Mouse (Mus musculus) midbrain, embryonic 11.5 days (tissue): ENCODE results near the gene Cdc42ep2. TPM values are rescaled to one million over a fixed set of nuclear protein-coding genes. Genes with fewer than 3 reads are reported as not detected.

ENCODE experiments used
- ATAC-seq: fragments of 200-750 bp; cut with Nextera tagmentation; 2 replicates; pipeline ENCODE4 v1.8.0; 2017; ENCODE audit warnings: moderate TSS enrichment, moderate library complexity; ENCODE audit not compliant: low FRiP score
- DNase-seq: peaks from one replicate; pipeline ENCODE4 v3.0.0; 2015; ENCODE audit warnings: low spot score; ENCODE audit errors: missing footprints
- H3K27ac ChIP-seq: fragments of 300-500 bp; sonication (generic); 2 replicates; pipeline ENCODE4 v1.5.1; 2014; ENCODE audit warnings: low read depth, low read length
- H3K27me3 ChIP-seq: fragments of 300-500 bp; sonication (generic); 2 replicates; pipeline ENCODE4 v1.6.1; 2014; ENCODE audit warnings: mild to moderate bottlenecking, low read length, moderate library complexity, mixed read lengths; ENCODE audit not compliant: control insufficient read depth, insufficient read depth
- H3K36me3 ChIP-seq: fragments of 300-500 bp; sonication (generic); 2 replicates; pipeline ENCODE4 v1.6.1; 2014; ENCODE audit warnings: mild to moderate bottlenecking, low read length, moderate library complexity, mixed read lengths; ENCODE audit not compliant: control insufficient read depth, insufficient read depth
- H3K4me1 ChIP-seq: fragments of 300-500 bp; sonication (generic); 2 replicates; pipeline ENCODE4 v1.6.1; 2014; ENCODE audit warnings: low read length; ENCODE audit not compliant: control insufficient read depth, insufficient read depth
- H3K4me2 ChIP-seq: fragments of 300-500 bp; sonication (generic); 2 replicates; pipeline ENCODE4 v1.6.1; 2014; ENCODE audit warnings: mild to moderate bottlenecking, moderate library complexity
- H3K4me3 ChIP-seq: fragments of 300-500 bp; sonication (generic); 2 replicates; pipeline ENCODE4 v1.5.1; 2014; ENCODE audit warnings: low read depth, low read length
- H3K9ac ChIP-seq: fragments of 300-500 bp; sonication (generic); 2 replicates; pipeline ENCODE4 v1.6.1; 2014; ENCODE audit warnings: low read length
- H3K9me3 ChIP-seq: fragments of 300-500 bp; sonication (generic); 2 replicates; pipeline ENCODE4 v1.6.1; 2016; ENCODE audit warnings: low read length; ENCODE audit not compliant: control insufficient read depth
- WGBS: fragments of 180-500 bp; shearing (Covaris S2); extraction: QIAGEN DNeasy Blood & Tissue Kit; methylation state at CpG from one replicate; pipeline ENCODE4 v1.1.7; 2014; 5-methylcytosine and 5-hydroxymethylcytosine counted together
- polyA plus RNA-seq: library from polyadenylated mRNA; unstranded; fragments of >200 nt; fragmentation: Nextera tagmentation; extraction: Ambion mirVana; gene quantifications from 2 replicates; pipeline ENCODE4 v1.2.1, GENCODE M21; 2014

Cdc42ep2 gene
- polyA plus RNA-seq, 1 experiment from 2014 or later: 2.5 TPM

DNA sequence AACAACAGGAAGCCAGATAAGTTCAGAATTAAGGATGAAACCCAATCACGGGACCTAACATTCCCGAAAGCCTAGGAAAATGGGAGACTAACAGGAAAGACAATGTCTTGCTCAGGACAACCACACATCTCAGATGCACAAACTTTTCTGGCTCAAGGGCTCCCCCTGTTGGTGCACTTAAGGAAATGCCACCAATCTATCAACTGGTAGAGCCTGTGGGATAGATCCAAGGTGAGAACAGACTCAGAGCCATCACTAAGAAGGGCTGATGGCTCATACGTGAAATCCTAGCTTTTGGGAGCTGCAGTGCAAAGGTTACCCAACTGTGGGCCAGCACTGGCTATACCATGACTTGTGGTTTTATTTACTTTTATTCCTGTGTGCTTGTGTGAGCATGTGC is 32.1 kb upstream of the Cdc42ep2 start:
- Histone ChIP-seq H3K27ac (no peak overlapping the region), H3K4me2 (no peak overlapping the region), H3K4me1 (no peaks in the 10 kb centered on the region), H3K9me3 (no peaks in the 10 kb centered on the region), H3K27me3 (no peaks in the 10 kb centered on the region), H3K4me3 (no peak overlapping the region), H3K9ac (no peak overlapping the region), H3K36me3 (0 out of 2 replicates have a peak, but pooled peaks cover 3% of the 10 kb centered on the region)
- DNase-seq: peak; percentile 95
- ATAC-seq: no peak
- WGBS: 27% methylated on average over 3 of the region's 3 CpGs

DNA sequence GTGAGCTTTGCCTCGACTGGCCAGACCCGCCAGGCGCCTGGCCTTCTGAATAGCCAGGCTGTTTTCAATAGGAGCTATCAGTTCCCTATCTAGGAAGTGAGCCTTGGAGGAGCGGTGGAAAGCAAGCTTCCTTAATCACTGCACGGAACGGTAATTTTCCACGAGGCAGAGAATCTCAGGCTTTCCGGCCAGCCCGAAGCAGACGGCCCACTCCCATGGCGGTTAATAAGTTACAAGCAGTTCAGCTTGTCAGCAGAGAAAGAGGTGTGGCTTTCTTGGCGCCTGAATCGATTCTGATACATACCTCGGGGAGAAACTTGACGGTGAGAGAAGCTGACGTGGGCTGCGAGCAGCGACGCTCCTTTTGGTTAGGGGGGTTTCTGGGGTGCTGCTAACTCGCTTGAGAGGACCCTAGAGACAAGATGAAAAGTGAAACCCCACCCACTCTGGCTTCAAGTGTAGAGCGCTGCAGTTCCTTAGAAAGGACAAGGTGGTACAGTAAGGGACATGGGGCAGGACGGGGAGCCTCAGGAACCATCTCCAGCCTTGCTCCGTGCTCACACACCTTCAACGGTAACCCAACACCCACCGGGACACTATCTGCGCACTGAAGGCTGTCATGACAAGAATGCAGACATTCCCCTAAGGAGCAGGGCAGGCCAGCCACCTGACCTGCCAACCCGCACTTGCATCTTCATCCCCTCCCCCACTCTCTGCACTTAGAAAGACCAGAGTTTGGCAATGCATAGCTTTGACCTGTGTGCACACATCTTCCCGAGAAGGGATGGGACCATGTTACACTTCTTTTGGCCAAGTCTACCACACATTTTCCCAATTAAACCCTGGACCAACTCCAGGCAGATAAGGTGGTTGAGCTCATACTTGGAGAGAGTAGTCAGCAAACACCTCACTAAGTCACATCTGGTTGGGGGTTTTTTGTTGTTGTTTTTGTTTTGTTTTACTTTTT is 31.4 kb upstream of the Cdc42ep2 start:
- WGBS: 91% methylated on average over 28 of the region's 28 CpGs
- peaks cover 8% of the 10 kb centered on the region; the same call in 1 of the 2 replicates for H3K36me3 ChIP-seq

DNA sequence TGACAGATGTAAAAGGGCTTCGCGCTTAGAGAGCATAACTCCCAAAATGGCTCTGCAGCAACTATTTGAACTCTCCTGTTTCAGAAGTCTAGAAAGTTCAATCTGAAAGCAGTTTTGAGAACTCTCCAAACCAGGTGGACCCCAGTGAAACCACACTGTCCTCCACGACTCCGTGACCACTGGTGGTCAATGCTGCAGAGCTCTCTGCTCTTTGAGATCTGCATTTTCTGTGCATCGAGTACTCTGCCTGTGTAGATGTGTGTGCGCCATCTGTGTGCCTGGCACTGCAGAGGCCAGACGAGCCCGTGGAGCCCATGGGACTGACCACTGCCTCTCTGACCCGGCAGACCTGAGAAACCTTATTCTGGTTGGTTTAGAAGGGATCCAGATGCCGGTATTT is 30.3 kb upstream of the Cdc42ep2 start:
- Histone ChIP-seq H3K27ac (no peak overlapping the region), H3K36me3 (peaks cover 12% of the 10 kb centered on the region; the same call in 1 of the 2 replicates), H3K4me2 (no peak overlapping the region), H3K9me3 (no peaks in the 10 kb centered on the region), H3K9ac (no peak overlapping the region), H3K27me3 (no peaks in the 10 kb centered on the region), H3K4me3 (no peak overlapping the region), H3K4me1 (no peaks in the 10 kb centered on the region)
- peak; percentile 76 for DNase-seq
- WGBS: 93% methylated on average over 10 of the region's 10 CpGs
- ATAC-seq: no peak

More for the DNA sequence above, 31.4 kb upstream of the Cdc42ep2 start:
- Histone ChIP-seq H3K4me3 (no peak overlapping the region), H3K4me1 (no peaks in the 10 kb centered on the region), H3K9me3 (no peaks in the 10 kb centered on the region), H3K4me2 (no peak overlapping the region), H3K27me3 (no peaks in the 10 kb centered on the region), H3K9ac (no peak overlapping the region), H3K27ac (no peak overlapping the region)
- DNase-seq (peak; percentile 75), ATAC-seq (no peak)

DNA sequence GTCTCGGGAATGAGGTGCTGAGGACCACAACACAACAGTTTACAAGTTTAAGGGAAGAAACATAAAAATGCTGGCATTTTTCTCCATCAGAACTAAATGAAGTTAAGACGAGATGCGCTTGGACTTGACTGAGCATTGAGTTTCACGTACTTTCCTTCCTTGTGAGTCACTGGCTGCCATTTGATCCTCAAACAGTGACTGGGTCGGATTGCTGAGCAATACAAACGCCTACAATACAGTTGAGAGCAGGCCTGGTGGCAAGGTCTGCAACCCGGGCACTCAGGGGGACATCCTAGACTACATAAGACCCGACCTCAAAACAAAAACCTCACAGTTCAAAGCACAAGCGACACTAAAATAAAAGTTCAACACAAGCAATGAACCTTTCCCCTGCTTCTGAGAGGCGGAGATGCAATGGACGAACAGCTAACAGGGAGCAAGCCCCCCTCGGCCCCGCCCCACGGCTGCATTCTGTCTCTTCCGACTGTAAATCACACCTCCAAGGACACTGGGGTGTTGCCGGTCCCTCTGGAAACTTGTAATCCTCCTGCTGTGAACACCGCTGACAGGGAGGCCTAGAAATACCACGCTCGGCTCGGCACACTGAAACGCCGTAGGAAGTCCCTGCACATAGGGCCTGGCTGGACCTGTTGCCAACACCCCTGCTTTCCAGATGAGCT is 29.6 kb upstream of the Cdc42ep2 start:
- H3K27me3 ChIP-seq: no peaks in the 10 kb centered on the region
- no peak overlapping the region for H3K4me3 ChIP-seq
- no peak overlapping the region for H3K27ac ChIP-seq
- H3K4me1 ChIP-seq: no peaks in the 10 kb centered on the region
- DNase-seq (peak; percentile 53), ATAC-seq (no peak)
- H3K4me2 ChIP-seq: no peak overlapping the region
- no peaks in the 10 kb centered on the region for H3K9me3 ChIP-seq
- H3K9ac ChIP-seq: no peak overlapping the region
- WGBS: 92% methylated on average over 22 of the region's 22 CpGs
- H3K36me3 ChIP-seq: peaks cover 14% of the 10 kb centered on the region; the same call in 1 of the 2 replicates

DNA sequence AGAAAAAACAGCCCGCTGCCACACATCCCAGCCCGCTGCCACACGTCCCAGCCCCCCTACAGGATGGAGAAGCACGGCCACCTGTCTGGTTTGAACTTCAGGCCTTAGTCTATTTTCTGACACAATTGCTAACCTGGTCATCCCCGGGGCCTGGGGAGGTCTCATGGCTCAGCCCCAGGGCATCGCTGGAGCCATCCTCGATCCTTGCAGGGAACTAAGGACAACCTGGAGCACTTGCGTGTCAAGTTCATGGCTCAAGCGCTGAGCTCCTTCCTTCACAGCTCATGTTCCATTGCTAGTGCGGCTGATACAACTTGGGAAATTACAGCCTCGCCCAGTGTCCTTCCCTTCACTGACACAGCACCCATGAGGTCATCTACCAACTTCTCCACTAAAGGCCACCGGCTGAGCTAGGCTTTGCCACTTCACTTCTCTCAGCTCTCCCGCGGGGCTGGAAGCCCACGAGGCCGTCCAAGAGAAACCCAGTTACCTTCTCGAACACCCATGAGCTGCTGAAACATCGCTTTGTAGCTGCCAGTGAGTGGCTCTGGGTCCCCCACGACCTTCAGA is 28.7 kb upstream of the Cdc42ep2 start:
- H3K4me3 ChIP-seq: no peak overlapping the region
- H3K4me1 ChIP-seq: no peaks in the 10 kb centered on the region
- no peaks in the 10 kb centered on the region for H3K9me3 ChIP-seq
- no peak for ATAC-seq
- H3K9ac ChIP-seq: no peak overlapping the region
- 94% methylated on average over 19 of the region's 19 CpGs for WGBS
- no peak overlapping the region for H3K4me2 ChIP-seq
- H3K27ac ChIP-seq: no peak overlapping the region
- H3K27me3 ChIP-seq: no peaks in the 10 kb centered on the region
- peak; percentile 17 for DNase-seq
- H3K36me3 ChIP-seq: peaks cover 14% of the 10 kb centered on the region; the same call in 1 of the 2 replicates

DNA sequence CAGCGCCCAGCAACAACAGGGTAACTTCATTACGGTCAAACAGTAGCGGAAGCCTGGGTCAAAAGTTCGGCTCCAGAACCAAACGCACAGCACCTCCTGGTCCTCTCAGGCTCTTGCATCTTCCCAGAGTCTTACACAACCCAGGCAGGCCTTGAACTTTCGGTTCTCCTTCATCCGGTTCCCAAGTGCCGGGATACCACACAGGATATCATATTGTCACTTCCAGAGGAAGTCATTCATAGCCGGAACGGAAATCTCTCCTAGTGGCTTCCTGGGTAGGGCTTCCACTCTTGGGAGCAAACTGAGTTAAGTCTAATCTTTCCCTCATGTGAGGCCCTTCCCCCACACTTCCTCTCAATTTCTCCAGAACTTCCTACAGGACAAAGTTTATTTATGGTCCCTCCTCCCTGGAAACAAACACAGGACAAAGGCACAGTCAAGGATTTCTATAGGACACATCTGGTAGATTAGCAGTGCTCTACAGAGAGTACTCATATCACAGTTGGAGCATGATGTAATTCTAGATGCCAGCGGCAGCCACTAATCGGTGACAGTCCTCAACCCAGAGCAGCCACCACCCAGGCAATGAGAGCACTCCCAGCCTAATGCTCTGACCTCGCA is 27.6 kb upstream of the Cdc42ep2 start:
- 82% methylated on average over 13 of the region's 13 CpGs for WGBS
- Histone ChIP-seq H3K36me3 (peaks cover 14% of the 10 kb centered on the region; the same call in 1 of the 2 replicates), H3K27ac (no peak overlapping the region), H3K4me1 (no peaks in the 10 kb centered on the region), H3K27me3 (no peaks in the 10 kb centered on the region), H3K9ac (no peak overlapping the region), H3K9me3 (no peaks in the 10 kb centered on the region), H3K4me2 (no peak overlapping the region), H3K4me3 (no peak overlapping the region)
- peak; percentile 75 for DNase-seq
- no peak for ATAC-seq

DNA sequence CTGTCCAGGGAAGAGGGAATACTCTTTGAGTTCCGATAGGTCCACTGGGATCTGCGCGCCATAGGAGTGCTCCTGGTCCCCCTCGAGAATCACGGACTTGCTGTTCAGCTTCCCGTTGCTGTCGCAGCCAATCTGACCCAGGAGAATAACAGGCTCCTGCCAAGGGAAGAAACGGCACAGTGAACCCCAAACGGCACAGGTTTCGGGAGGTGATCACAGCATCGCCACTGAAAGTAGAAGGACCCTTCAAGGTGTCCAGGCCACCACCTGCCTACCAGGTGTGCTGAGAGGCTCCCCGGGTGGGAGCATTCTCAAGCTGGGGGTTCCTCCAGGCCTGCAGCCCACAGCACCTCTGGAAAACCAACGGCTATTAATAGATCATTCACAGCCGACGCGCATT is 27.0 kb upstream of the Cdc42ep2 start:
- Histone ChIP-seq H3K9ac (no peak overlapping the region), H3K36me3 (peaks cover 14% of the 10 kb centered on the region; the same call in 1 of the 2 replicates), H3K27ac (no peak overlapping the region), H3K9me3 (no peaks in the 10 kb centered on the region), H3K4me3 (no peak overlapping the region), H3K27me3 (no peaks in the 10 kb centered on the region), H3K4me2 (no peak overlapping the region), H3K4me1 (no peaks in the 10 kb centered on the region)
- DNase-seq: no peak
- WGBS: 94% methylated on average over 16 of the region's 16 CpGs
- no peak for ATAC-seq

DNA sequence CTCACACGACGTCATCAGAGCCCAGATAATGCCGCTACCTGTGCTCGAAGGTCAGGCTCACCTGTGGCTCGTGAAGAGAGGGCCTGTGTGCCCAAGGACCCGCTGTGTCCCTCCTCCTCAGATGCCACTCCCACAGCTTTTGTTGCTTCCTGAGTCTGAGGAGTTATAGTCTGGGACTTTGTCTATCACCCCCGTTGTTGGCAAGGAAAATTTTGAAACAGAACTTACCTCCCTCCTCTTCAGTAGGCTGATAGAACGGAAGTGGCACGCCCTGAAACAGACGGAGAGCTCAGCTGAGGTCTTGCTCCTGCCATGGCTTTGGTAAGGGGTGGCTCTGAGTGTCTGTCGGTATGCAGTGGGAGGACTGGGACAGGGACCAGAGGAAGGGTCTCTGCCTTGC is 25.6 kb upstream of the Cdc42ep2 start:
- Histone ChIP-seq H3K4me3 (no peak overlapping the region), H3K36me3 (peaks cover 14% of the 10 kb centered on the region; the same call in 1 of the 2 replicates), H3K4me1 (no peaks in the 10 kb centered on the region), H3K9me3 (no peaks in the 10 kb centered on the region), H3K4me2 (no peak overlapping the region), H3K27ac (no peak overlapping the region), H3K27me3 (no peaks in the 10 kb centered on the region), H3K9ac (no peak overlapping the region)
- ATAC-seq (no peak), DNase-seq (peak; percentile 59)
- 93% methylated on average over 11 of the region's 11 CpGs for WGBS
